Mouse (Mus musculus) cerebellum, adult 9-11 months (tissue): ENCODE measurements around the gene Gm20388.

Experiments used
- DNase-seq: peaks from one replicate; pipeline ENCODE4 v3.0.0; 2022

Gene Gm20388

GRCm38 (mm10) chr8:120015916-120016315 is 105.3 kb downstream of the Gm20388 start:
- DNase-seq = no peak

- DNase-seq = no peak
Observed at GRCm38 (mm10) chr8:120016424-120016823, 105.8 kb downstream of the Gm20388 start.

- DNase-seq = no peak
Observed at GRCm38 (mm10) chr8:120017349-120017748, 106.7 kb downstream of the Gm20388 start.

- DNase-seq = no peak
Observed at GRCm38 (mm10) chr8:120017786-120018185, 107.1 kb downstream of the Gm20388 start.

GRCm38 (mm10) chr8:120018379-120018778 is 107.7 kb downstream of the Gm20388 start:
- DNase-seq = no peak

- DNase-seq = no peak
Observed at GRCm38 (mm10) chr8:120019297-120019696, 108.7 kb downstream of the Gm20388 start.

GRCm38 (mm10) chr8:120020298-120020697 is 109.7 kb downstream of the Gm20388 start:
- DNase-seq = no peak

- no peak for DNase-seq
Observed at GRCm38 (mm10) chr8:120026199-120026598, 115.6 kb downstream of the Gm20388 start.

DNA sequence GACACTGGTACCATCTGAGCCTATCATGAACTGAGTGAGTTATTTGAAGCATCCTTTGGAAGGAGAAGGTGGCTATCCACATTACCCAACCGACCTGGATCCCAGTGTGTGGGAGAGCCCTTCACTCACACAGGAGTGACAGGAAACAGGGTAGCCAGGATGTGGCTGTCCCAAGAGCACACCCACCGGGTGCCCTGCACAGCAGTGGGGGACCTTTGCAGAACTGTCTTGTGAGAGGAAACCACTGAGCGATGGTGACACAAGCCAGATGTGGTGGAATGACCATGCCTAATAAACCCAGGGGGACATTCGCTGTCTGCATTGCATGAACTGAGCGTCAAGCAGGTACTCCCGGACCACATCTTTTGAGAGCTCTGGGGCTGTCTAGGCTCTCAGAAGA is 116.3 kb downstream of the Gm20388 start:
- DNase-seq = no peak

- DNase-seq = no peak
Observed at GRCm38 (mm10) chr8:120030447-120030846, 119.8 kb downstream of the Gm20388 start.

GRCm38 (mm10) chr8:120032549-120033208 is 122.0 kb downstream of the Gm20388 start:
- no peak for DNase-seq

- DNase-seq = no peak
Observed at GRCm38 (mm10) chr8:120034471-120034870, 123.8 kb downstream of the Gm20388 start.

DNA sequence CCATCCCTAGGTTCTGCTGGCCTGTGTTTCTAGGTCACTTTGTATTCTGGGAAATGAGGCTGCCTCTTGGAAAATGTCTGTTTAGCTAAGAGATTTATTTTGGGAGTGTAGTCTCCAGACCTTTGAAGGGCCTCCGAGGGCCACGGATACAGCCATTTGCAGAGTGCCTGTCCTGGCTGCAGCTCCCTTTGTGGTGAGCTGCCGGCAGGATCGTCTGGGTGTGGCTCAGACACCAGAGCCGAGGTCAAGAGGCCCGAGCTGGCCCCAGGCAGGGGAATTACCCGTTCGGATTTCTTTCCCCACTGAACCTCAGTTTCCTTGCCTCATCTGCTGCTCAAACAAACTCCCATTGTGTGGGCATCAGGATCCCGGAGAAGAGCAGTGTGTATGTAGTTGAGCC is 125.5 kb downstream of the Gm20388 start:
- DNase-seq = no peak

DNA sequence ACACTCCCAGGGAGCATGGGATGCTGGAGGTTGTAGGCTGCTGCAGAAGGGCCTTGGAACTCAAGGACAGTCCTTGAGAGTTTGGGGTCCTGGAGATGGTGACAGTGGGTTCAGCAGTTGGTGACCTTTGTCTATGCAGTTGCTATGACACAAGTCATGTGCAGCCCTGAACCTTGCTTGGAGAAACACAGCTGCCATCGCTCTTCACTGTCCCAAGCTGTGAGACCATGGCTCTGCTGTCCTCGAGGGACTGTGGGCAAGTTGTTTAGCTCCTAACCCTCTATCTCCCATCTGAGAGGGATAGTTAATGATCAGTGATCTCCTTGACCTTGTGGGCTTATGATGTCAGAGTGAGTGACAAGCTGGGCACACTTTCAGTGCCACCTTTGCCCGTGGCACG is 125.9 kb downstream of the Gm20388 start:
- no peak for DNase-seq

DNA sequence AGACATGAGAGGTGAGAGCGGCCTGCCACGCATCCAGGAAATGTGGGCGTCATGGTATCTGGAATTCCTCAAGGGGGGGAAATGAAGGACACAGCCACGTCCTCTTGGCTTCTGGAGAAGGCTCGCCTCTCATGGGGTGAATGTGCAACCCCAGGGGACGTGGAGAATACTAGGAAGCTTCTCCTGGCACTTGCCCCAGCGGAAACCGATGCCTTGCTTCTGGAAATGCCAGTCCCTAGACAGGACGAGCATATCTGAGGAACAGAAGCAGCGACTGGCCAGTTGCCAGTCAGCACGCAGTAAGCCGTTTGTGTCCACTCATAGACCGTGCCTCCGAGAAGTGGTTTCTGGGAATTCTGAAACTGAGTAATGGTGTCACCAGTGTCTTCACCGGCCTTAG is 126.6 kb downstream of the Gm20388 start:
- peak; percentile 23 for DNase-seq

DNA sequence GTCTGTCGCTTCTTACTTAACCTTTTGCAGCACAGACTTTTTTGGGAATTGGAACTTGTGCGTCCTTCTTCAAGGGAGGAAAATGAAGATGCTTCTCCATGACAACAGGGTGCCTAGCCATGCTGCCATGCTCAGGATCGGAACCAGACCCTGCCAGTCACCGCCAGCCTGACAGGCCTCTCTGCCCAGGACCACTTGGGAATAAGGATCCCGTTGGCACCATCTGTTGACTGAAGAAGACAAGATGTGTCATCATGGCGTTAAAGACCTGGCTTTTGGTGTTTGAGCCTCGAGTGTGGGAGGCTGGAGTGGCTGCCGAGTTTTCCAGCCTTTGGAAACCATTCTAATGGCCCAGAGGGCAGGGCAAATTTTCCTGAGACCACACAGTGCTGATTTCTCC is 127.0 kb downstream of the Gm20388 start:
- DNase-seq = no peak

GRCm38 (mm10) chr8:120038741-120039140 is 128.1 kb downstream of the Gm20388 start:
- DNase-seq = no peak

DNA sequence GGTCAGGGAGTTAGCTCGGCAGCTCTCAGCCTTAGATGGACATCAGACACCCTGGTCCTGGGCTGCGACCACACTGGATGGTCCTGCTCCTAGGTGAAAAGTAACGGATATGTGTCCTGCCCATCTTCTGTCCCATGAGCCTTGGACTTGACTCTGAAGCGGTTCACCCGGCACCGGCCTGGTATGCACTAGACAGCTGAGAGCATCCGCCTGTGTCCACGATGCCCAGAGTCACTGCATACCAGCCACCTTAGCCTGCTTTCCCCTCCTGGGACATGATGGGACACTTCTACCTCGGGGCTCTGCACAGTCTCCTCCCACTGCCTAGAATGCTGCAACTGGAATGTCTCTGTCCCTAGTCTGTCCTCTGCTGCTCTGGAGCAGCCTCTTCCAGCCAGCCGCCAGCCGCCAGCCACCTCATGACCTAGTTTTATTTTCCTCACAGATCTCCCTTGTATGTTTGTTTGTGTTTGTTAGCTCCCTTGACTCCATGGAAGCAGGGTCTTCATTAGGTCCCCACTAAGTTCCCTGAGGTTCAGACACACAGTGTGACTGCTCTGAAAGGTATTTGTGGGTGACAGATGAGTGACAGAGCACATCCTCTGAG is 128.8 kb downstream of the Gm20388 start:
- DNase-seq = no peak

- no peak for DNase-seq
Observed at GRCm38 (mm10) chr8:120040861-120041260, 130.2 kb downstream of the Gm20388 start.

GRCm38 (mm10) chr8:120042542-120043312 is 132.1 kb downstream of the Gm20388 start:
- DNase-seq = no peak

DNA sequence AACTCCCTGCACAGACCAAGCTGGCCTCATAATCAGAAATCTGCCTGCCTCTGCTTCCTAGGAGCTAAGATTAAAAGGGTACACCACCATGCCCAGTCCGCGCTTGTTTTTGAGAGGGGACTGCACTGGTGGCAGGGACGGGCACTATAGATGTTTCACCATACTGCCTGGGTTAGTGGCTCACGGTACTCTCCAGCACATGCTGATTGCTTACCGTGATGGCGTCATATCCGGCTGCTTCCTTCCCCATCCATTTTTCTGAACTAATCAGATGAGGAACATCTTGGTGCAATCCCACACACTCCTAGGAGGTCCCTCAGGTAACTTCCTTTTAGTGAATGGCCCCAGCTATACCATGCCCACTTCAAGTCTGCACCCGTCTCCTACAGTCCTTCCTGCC is 134.3 kb downstream of the Gm20388 start:
- DNase-seq = no peak

GRCm38 (mm10) chr8:120045471-120045870 is 134.8 kb downstream of the Gm20388 start:
- DNase-seq = no peak

GRCm38 (mm10) chr8:120046258-120047020 is 135.8 kb downstream of the Gm20388 start:
- peak; percentile 95 for DNase-seq
